Mouse (Mus musculus) embryonic fibroblast, embryonic 13.5 days (primary cell): ENCODE results near the gene Vmn2r81.

Experiments
- CTCF ChIP-seq: IDR thresholded peaks from 2 replicates; pipeline ENCODE4 v1.5.1; 2011; ENCODE audit warnings: mild to moderate bottlenecking, control low read depth, low read length, moderate library complexity, borderline replicate concordance; ENCODE audit not compliant: insufficient read depth
- POLR2A ChIP-seq: IDR thresholded peaks from 2 replicates; pipeline ENCODE4 v1.6.1; 2011; ENCODE audit warnings: low read depth, mild to moderate bottlenecking, control low read depth, low read length, moderate library complexity

DNA sequence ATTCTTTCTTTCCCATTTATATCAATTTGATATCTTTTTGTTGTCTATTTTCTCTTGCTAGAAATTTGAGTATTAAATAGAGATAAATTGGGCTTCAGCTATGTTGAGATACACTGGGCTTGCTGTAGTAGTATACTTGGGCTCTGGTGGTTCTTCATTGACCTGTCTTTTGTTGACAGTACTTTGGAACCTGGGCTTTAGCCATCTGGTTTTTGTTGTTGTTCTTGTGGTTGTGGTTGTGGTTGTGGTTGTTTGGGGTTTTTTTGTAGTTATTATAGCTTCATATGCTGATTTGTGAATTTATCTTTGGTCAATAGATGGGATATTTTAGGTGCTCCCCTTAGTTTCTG is 75.2 kb downstream of the Vmn2r81 start:
- no peak for TF ChIP-seq POLR2A
- TF ChIP-seq CTCF = no peak
